Mouse (Mus musculus): ENCODE measurements around the gene Map1lc3b.

- TF ChIP-seq CTCF (IDR thresholded peaks at IDR 0.05; ENCODE audit: low read depth) (no peak), EP300 (IDR thresholded peaks at IDR 0.05; ENCODE audit: low read depth) (no peak)
Measured at GRCm38 (mm10) chr8:121541862-121542261, 48.3 kb upstream of the Map1lc3b start.

All from liver, postnatal 0 days (tissue).